Mouse (Mus musculus): ENCODE data around the gene Gstp2. TPM values are rescaled to one million over a fixed set of nuclear protein-coding genes. Genes with fewer than 3 reads are reported as not detected.
"Not testable (repeated sequence)": the region's sequence is repeated elsewhere in the genome, so short reads cannot be mapped to it uniquely, and the experiment has no call there.

Gstp2 gene
- polyA plus RNA-seq, 1 experiment from 2014 or later = 1.4 TPM

DNA sequence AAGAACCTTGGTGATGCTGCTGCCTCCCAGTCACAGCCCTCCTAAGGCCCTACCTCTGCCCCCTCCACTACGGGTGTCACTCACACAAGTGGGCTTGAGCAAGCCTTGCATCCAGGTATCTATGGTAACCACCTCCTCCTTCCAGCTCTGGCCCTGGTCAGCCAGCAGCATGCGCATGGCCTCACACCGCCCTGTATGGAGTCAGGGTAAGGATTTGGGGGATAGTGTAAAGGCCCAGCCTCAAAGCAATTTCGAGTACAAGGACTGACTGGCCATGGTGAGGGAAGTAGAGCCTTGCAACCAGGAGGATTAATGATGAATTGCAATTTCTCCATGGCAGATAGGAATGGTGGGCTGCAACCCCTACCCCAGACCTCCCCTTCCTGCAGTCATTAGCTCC, 4.3 kb downstream of the Gstp2 start:
- 83% methylated on average over 4 of the region's 4 CpGs for WGBS
- not testable (repeated sequence) for H3K9ac ChIP-seq

DNA sequence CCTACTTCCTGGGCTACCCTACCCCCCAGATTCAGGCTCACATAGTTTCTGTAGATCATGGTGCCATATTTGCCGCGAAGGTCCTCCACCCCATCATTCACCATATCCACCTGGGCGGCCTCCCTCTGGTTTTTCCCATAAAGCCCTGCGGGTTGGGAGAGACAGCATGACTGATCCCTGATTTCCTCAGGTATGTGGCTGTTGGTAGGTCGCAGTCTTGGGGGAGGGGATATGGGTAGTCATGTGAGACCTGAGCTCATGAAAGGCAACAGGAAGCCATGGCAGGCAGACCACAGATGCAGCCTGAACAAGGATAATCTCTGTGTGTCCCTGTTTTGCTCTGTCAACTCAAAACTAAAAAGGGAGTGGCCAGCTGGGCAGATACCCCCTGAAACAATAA, 4.9 kb downstream of the Gstp2 start:
- H3K27ac ChIP-seq = not testable (repeated sequence)
- 84% methylated on average over 5 of the region's 5 CpGs for WGBS

More for the DNA sequence above, 4.3 kb downstream of the Gstp2 start:
- not testable (repeated sequence) for H3K27ac ChIP-seq; ATAC-seq (ENCODE audit: insufficient number of reproducible peaks, low FRiP score, low TSS enrichment, low read depth); H3K4me3 ChIP-seq; H3K4me2 ChIP-seq; H3K9me3 ChIP-seq; H3K27me3 ChIP-seq; H3K36me3 ChIP-seq
- peaks cover 17% of the 10 kb centered on the region for H3K4me1 ChIP-seq

DNA sequence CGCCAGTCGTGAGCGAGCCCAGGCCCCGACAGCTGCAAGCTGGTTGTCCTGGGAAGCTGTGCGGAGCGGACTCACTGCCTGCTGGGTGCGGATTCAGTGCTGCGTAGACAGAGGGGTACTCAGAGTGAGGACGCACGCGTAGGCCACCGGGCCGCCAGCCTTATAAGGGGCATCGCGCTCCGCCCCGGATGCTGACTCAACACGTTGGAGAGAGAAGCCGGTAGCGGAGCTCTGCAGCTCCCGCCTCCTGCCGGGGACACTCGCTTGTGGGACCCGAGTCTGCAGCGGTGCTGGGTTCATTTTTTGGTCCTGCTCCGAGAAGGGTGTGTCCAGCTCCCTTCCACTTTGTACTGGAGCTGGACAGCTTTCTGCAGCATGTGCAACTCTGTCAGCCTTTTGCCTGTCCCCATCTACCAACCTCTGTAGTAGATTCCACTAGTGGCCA, 8.0 kb downstream of the Gstp2 start, which contains the start of gene Gstp1:
Gene Gstp1 (minus strand): TSS at position 198 of the 445 bp plus-strand sequence.
- Histone ChIP-seq H3K4me1 (peaks cover 14% of the 10 kb centered on the region), H3K36me3 (peaks cover 7% of the 10 kb centered on the region), H3K27me3 (no peaks in the 10 kb centered on the region), H3K4me3 (peak within 1 kb of the TSS; percentile 74), H3K9ac (peak within 1 kb of the TSS; percentile 82), H3K9me3 (no peaks in the 10 kb centered on the region), H3K4me2 (peak within 1 kb of the TSS; percentile 66), H3K27ac (peak within 1 kb of the TSS; percentile 83)
- 0% methylated on average over 26 of the region's 26 CpGs for WGBS
- peak; percentile 81 for ATAC-seq (ENCODE audit: insufficient number of reproducible peaks, low FRiP score, low TSS enrichment, low read depth)

More for the DNA sequence above, 4.9 kb downstream of the Gstp2 start:
- not testable (repeated sequence) for H3K4me2 ChIP-seq; H3K36me3 ChIP-seq; H3K9ac ChIP-seq; H3K4me3 ChIP-seq; ATAC-seq (ENCODE audit: insufficient number of reproducible peaks, low FRiP score, low TSS enrichment, low read depth); H3K27me3 ChIP-seq; H3K9me3 ChIP-seq
- peaks cover 18% of the 10 kb centered on the region for H3K4me1 ChIP-seq

DNA sequence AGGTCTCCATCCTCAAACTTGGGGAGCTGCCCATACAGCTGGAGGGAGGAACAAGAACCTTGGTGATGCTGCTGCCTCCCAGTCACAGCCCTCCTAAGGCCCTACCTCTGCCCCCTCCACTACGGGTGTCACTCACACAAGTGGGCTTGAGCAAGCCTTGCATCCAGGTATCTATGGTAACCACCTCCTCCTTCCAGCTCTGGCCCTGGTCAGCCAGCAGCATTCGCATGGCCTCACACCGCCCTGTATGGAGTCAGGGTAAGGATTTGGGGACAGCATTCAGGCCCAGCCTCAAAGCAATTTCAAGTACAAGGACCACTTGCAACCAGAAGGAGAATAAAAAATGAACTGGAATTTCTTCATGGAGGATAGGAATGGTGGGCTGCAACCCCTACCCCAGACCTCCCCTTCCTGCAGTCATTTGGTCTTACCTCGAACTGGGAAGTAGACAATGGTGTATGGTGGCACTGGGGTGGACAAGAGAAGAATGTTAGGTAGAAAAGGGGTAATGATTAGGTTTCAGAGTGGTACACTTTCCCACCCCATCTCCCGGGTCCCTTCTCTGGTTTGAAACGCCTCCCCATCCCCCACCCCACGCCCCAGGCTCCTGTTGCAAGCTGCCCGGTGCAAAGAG, 8.6 kb downstream of the Gstp2 start:
- H3K27ac ChIP-seq = peak overlapping the region; percentile 83
- not testable (repeated sequence) for H3K9me3 ChIP-seq, H3K27me3 ChIP-seq, H3K36me3 ChIP-seq
- H3K4me2 ChIP-seq = peak overlapping the region; percentile 66
- 20% methylated on average over 8 of the region's 8 CpGs for WGBS
- ATAC-seq (ENCODE audit: insufficient number of reproducible peaks, low FRiP score, low TSS enrichment, low read depth) = peak; percentile 16; the same call in 1 of the 2 replicates
- H3K4me1 ChIP-seq = peaks cover 14% of the 10 kb centered on the region
- H3K9ac ChIP-seq = peak overlapping the region; percentile 82
- H3K4me3 ChIP-seq = peak overlapping the region; percentile 74

DNA sequence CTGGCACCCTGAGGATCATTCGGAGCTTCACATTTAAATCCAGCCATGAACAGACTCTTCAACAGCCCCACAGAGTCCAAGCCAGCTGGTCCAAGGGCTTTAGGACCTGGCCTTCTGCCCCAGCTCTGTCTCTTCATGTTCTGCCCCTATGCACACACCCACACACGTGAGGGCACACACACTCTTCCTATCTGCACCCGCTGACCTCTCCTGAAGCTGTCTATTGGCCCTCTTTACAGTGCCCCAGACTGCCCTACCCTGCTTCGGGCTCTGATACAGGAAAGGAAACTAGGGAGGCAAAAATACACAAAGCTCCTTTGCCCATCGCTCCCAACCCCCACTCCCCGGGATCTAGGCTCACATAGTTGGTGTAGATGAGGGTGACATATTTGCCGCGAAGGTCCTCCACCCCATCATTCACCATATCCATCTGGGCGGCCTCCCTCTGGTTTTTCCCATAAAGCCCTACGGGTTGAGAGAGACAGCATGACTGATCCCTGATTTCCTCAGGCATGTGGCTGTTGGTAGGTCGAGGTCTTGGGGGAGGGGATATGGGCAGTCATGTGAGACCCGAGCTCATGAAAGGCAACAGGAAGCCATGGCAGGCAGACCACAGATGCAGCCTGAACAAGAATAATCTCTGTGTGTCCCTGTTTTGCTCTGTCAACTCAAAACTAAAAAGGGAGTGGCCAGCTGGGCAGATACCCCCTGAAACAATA, 9.3 kb downstream of the Gstp2 start:
- Histone ChIP-seq H3K9ac (no peak overlapping the region), H3K27ac (no peak overlapping the region), H3K4me2 (peak overlapping the region; percentile 27; the same call in 1 of the 2 replicates), H3K4me1 (peaks cover 14% of the 10 kb centered on the region), H3K27me3 (no peaks in the 10 kb centered on the region), H3K4me3 (no peak overlapping the region), H3K36me3 (peaks cover 7% of the 10 kb centered on the region), H3K9me3 (no peaks in the 10 kb centered on the region)
- no peak for ATAC-seq (ENCODE audit: insufficient number of reproducible peaks, low FRiP score, low TSS enrichment, low read depth)
- WGBS = 75% methylated on average over 12 of the region's 12 CpGs

DNA sequence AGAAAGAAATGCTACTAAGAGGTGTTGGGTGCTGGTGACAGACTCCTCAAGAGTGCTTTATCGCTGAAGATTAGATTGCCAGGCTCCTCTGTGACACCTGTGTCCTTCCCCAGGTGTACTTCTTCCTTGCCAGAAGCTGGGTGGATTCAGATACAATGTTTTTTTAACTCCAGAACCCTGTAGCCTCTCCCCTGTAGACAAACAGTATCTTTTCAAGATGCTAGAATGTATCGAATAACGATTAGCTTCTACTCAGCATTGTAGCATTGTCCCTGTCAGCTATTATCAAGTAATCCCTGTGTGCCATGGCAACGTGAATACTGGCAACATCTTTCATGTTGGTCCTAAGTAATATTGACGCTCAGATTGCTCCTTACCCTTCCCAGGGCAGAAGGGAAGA, 12.1 kb downstream of the Gstp2 start:
- Histone ChIP-seq H3K4me2 (no peak overlapping the region), H3K4me3 (no peak overlapping the region), H3K9ac (no peak overlapping the region), H3K27ac (no peak overlapping the region), H3K27me3 (no peaks in the 10 kb centered on the region), H3K4me1 (peaks cover 14% of the 10 kb centered on the region), H3K36me3 (peaks cover 7% of the 10 kb centered on the region), H3K9me3 (no peaks in the 10 kb centered on the region)
- no peak for ATAC-seq (ENCODE audit: insufficient number of reproducible peaks, low FRiP score, low TSS enrichment, low read depth)
- 75% methylated on average over 5 of the region's 5 CpGs for WGBS

DNA sequence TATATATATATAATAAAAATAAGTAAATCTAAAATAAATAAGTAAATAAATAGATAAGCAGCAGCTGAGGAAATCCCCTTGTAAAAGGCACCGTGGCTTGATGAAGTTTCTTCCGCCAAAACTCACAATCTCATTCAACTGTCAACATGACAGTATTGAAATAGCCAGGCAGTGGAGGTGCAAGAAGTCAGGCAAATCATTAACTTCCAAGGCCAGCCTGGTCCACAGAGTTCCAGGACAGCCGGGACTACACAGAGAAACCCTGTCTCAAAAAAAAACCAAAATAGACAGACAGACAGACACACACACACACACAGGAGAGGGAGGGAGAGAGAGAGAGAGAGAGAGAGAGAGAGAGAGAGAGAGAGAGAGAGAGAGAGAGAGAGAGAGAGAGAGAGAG, 12.5 kb downstream of the Gstp2 start:
- Histone ChIP-seq H3K9me3 (no peaks in the 10 kb centered on the region), H3K4me1 (peaks cover 14% of the 10 kb centered on the region), H3K9ac (no peak overlapping the region), H3K27ac (no peak overlapping the region), H3K4me2 (no peak overlapping the region), H3K36me3 (peaks cover 7% of the 10 kb centered on the region), H3K4me3 (no peak overlapping the region), H3K27me3 (no peaks in the 10 kb centered on the region)
- ATAC-seq (ENCODE audit: insufficient number of reproducible peaks, low FRiP score, low TSS enrichment, low read depth) = no peak
- 86% methylated on average over 3 of the region's 3 CpGs for WGBS

DNA sequence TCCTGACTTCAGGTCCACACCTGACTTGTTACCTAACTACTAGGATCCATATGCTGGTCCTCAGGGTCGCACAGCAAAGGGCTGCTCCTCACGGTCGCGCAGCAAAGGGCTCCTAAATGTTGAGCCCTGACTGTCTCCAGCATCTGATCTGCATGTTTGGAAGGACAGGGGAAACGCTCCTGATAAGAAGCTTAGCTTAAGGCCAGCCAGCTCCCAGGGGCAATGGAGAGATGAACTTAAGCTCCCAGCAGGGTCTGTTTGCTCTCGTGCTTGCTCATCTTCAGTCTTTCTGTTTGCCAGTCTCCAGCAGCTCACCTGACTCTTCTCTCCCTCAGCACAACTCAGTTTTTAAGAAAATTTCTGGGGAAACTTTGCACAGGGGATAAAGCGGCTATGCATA, 13.2 kb downstream of the Gstp2 start:
- ATAC-seq (ENCODE audit: insufficient number of reproducible peaks, low FRiP score, low TSS enrichment, low read depth) = no peak
- H3K9ac ChIP-seq = no peak overlapping the region
- H3K36me3 ChIP-seq = peaks cover 7% of the 10 kb centered on the region
- H3K9me3 ChIP-seq = no peaks in the 10 kb centered on the region
- peaks cover 14% of the 10 kb centered on the region for H3K4me1 ChIP-seq
- H3K27ac ChIP-seq = no peak overlapping the region
- WGBS = 65% methylated on average over 7 of the region's 7 CpGs
- no peaks in the 10 kb centered on the region for H3K27me3 ChIP-seq
- H3K4me3 ChIP-seq = no peak overlapping the region
- no peak overlapping the region for H3K4me2 ChIP-seq

DNA sequence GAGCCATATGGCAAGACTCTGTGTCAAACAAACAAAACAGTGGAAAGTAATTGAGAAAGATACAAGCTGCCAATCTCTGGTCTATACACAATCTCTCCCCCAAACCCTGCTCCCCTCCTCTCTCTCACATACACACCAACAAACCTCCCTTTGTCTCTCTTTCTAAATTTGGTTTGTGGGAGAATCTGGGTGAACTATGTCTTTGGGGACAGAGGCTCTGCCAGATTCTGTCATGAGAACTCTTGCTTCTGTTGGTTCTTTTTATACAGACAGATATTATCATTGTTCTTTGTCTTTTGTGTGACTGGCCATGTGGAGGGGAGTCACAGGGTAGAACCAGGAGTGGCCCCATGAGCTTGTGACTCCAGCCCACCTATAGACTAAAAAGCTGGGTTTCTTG, 18.2 kb downstream of the Gstp2 start:
- Histone ChIP-seq H3K4me2 (no peak overlapping the region), H3K9me3 (no peaks in the 10 kb centered on the region), H3K9ac (no peak overlapping the region), H3K27me3 (no peaks in the 10 kb centered on the region), H3K27ac (no peak overlapping the region), H3K4me1 (no peaks in the 10 kb centered on the region), H3K4me3 (no peak overlapping the region), H3K36me3 (no peaks in the 10 kb centered on the region)
- no peak for ATAC-seq (ENCODE audit: insufficient number of reproducible peaks, low FRiP score, low TSS enrichment, low read depth)

DNA sequence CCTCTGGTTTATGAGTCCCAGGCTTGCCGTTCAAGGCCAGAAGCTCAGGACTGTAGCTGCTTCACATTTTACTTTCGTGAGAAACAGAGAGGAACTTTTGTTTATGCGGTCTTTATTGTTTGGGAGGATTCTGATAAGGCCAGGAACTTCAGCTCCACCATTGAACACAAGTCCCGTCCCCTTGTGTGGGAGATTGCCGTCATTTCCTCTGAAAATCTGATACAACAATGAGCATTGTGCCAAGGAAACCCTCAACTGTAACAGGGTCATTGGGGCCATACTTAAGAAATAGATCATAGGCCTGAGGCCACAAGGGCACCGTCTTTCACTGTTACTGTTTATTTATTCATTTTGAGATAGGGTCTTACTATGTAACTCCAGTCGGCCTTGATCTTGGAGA, 22.6 kb downstream of the Gstp2 start:
- no peaks in the 10 kb centered on the region for H3K27me3 ChIP-seq
- no peaks in the 10 kb centered on the region for H3K9me3 ChIP-seq
- H3K36me3 ChIP-seq = no peaks in the 10 kb centered on the region
- H3K27ac ChIP-seq = no peak overlapping the region
- no peak overlapping the region for H3K4me3 ChIP-seq
- H3K4me2 ChIP-seq = no peak overlapping the region
- 72% methylated on average over 7 of the region's 7 CpGs for WGBS
- no peak overlapping the region for H3K9ac ChIP-seq
- H3K4me1 ChIP-seq = peaks cover 7% of the 10 kb centered on the region
- no peak for ATAC-seq (ENCODE audit: insufficient number of reproducible peaks, low FRiP score, low TSS enrichment, low read depth)

DNA sequence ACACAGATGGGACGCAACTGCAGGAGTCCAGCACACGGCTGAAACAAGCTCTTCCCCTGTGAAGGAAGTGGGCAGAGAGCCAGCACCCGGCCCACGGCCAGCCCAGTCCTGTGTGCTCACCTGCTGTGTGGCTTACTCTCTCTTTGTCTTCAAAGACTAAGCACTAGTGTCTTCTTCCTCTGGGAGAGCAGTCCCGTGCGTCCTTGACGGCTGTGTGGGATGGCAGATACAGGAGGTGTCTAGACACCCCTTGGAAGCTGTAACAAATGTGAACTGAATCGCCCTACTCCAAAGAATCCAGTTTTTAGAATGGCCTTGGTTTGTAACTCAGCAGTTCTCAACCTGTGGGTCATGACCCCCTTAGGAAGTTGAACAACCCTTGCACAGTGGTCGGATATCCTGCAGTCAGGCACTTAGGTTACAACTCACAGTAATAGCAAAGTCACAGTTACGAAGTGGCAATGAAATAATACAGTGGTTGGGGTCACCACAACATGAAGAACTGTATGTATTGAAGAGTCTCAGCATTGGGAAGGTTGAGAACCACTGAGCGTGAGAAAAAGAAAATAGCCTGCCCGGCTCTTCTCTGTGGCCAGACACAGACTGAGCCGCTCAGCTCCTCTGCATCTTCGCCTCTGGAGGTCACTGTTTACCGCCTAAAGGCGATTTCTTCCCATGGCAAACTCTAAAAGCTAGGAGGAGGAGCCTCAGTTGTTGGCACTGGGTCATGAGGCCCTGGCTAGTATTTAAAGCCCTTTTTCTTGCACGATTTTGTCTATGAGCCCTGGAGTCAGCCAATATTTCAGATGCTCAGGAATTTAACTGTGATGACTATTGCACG, 26.9 kb downstream of the Gstp2 start:
- no peaks in the 10 kb centered on the region for H3K36me3 ChIP-seq
- no peaks in the 10 kb centered on the region for H3K9me3 ChIP-seq
- no peak; the same call in 1 of the 2 replicates for ATAC-seq (ENCODE audit: insufficient number of reproducible peaks, low FRiP score, low TSS enrichment, low read depth)
- WGBS = 31% methylated on average over 18 of the region's 18 CpGs
- H3K4me1 ChIP-seq = peaks cover 7% of the 10 kb centered on the region
- H3K4me2 ChIP-seq = no peak overlapping the region
- no peak overlapping the region for H3K4me3 ChIP-seq
- H3K9ac ChIP-seq = no peak overlapping the region
- peak overlapping the region; percentile 73 for H3K27ac ChIP-seq
- H3K27me3 ChIP-seq = no peaks in the 10 kb centered on the region

Measured in limb, embryonic 15.5 days (tissue).